Mouse (Mus musculus): ENCODE data around the gene Arhgap18.

DNA sequence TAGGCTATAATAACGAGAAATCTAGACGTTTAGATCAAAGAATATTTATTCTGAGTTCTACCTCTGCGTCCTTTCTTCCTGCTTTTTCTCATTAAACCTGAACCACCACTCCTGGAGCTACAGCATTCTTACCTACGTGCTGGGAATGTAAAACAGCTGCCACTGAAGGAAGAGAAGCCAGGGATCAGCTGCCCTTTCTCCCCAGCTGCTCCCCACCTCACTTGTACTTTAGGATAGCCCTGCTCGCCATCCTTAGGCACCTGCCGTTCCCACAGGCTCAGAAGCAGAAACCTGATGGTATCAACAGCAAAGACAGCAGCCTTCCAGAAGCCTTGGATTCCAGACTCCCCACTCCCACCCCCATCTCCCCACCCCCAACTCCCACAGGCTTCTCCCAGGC lies 6.2 kb downstream of the Arhgap18 start:
- TF ChIP-seq POLR2A (IDR thresholded peaks at IDR 0.05; ENCODE audit: control insufficient read depth, extremely low read depth, insufficient read depth, low read length, poor library complexity) (no peak), CTCF (IDR thresholded peaks at IDR 0.05; ENCODE audit: borderline replicate concordance, control insufficient read depth, extremely low read depth, insufficient read depth, low read length, poor library complexity) (no peak)
